Mouse (Mus musculus): Measurements from ENCODE around the gene Maneal. TPM values are rescaled to one million over a fixed set of nuclear protein-coding genes. Genes with fewer than 3 reads are reported as not detected.

Maneal gene
- polyA plus RNA-seq (2014; fragmentation: Illumina TruSeq; extraction: RNeasy Lipid Tissue Mini Kit (QIAGEN cat#74804); ENCODE audit: low read depth, low replicate concordance) = 2.3 TPM

DNA sequence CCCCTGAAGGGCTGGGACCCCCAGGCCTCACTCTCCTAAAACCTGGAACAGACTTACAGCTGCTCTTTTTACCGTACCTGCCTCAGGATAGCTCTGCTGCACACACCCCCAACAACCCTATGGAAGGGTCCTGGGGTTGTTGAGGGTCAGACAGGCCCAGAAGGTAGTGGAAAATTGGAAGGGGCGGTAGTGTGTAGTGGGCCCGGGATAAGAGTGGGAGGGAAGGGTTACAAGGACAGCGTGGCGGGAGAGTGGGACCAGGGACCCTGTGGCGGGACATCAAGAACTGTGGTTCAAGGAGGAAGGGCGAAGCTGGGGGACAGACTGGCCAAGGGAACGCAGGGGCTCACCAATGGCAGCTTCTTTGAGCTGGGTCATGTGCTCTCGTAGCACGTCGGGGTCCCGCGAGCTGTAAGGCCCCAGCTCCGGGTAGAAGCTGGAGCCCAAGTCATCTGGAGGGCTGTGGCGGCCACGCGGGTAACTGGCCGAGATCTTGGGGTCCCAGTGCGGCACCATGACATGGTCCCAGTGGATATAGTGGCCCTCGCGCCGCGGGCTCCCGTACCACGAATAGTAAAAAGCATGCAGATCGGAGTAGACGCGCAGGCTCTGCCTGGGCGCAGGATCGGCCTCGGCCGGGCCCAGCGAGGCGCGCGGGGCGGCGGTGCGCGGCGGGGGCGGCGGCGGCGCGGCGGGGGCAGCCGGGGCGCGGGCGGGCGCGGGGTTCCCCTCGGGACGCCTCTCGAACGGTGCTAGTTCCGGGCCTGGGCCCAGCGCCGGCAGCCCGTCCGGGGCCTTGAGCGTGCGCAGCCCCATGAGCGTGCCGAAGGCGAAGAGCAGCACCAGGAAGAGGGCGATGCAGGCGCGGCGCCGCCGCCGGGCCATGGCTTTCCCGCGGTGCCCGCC lies at the start of gene Maneal:
Maneal (minus strand) TSS at position 889 of the 906 bp plus-strand sequence.

DNA sequence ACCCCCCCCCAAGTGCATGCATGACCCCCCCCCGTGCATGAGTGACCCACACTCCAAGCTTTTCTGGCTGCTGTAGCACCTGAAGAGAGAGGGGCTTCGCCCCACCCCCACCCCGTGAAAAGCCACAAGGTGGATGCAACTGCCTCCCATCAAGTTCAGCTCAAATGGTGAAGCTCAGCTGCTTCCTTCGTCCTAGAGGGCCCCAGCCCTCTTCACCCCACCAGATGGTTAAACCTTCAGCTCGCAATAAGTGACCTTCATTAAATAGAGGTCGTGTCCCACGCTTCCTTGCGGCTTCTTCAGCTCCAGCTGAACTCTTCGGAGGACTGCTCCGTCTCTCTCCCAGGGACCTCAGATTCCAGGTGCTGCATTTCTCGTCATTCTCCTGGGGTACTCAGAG lies 18.6 kb upstream of the Maneal start, which contains the start of gene Epha10:
Epha10 (plus strand) TSS at position 301 of the 400 bp plus-strand sequence.

DNA sequence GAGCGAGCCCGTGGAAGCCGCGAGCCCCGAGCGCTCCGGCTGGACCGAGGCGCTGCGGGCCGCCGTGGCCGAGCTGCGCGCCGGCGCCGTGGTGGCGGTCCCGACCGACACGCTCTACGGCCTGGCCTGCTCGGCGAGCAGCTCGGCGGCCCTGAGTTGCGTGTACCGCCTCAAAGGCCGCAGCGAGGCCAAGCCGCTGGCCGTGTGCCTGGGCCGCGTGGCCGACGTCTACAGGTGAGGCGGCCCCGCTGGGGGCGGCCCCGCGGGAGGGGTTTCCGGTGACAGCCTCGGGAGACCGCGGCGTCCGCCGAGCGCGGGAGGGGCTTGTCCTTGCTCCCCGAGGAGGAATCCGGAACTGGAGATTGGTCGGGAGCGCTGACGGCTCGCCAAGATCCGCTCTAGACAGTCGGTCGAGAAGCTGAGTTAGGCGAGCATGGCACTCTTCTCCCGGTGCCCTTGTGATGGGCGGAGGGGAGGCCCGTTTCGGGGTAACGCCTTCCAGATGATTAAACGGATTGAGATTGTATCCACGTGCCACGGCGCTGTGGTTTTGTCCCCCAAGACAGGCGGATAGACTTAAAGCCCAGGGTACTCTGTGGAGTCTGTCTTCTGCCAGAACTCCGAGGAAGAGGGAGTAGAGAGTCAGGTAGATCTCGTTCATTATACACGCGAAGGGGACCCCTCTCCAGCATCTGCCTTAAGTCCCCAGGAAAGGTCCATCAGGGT lies 10.9 kb downstream of the Maneal start, which contains the start of gene 1110065P20Rik:
1110065P20Rik (minus strand) TSS at position 264 of the 726 bp plus-strand sequence.

DNA sequence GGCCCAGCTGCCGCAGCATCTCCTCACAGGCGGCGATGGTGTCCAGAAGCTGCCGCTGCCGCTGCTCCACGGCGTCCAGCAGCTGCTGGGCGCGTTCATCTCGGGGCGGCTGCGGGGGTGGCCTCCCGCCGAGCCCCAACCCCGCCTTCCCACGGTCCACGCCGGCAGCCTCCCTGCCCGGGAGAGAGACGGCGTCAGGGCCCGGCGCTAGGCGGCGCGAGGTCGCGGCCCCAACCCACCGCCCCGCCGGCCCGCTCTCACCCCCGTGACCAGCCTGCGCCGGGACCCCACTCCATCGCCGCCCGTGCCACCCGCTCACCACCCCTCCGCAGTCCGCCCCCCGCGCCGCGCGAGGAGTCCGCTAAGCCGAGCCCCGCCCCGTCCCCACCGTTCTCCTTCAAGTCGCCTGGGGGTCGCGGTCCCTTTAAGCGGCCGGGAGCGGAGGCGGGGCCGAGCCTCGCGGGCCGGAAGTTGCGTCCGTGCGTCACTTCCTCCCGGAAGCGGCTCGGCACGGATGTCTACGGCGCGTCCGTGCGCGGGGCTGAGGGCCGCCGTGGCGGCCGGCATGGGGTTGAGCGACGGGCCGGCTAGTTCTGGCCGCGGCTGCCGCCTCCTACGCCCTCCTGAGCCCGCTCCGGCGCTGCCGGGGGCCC lies 11.6 kb downstream of the Maneal start, which contains the start of gene Yrdc:
Yrdc (plus strand) TSS at position 419 of the 653 bp plus-strand sequence.

Other genes with a start within 250 kb of the Maneal start
- gene Pou3f1, start 205.4 kb downstream of the Maneal start, polyA plus RNA-seq (2014; fragmentation: Illumina TruSeq; extraction: RNeasy Lipid Tissue Mini Kit (QIAGEN cat#74804); ENCODE audit: low read depth, low replicate concordance) = not detected
- gene Utp11, start 168.6 kb downstream of the Maneal start, polyA plus RNA-seq (2014; fragmentation: Illumina TruSeq; extraction: RNeasy Lipid Tissue Mini Kit (QIAGEN cat#74804); ENCODE audit: low read depth, low replicate concordance) = 64.4 TPM
- 0.58 TPM for gene Fhl3, start 161.5 kb downstream of the Maneal start, polyA plus RNA-seq (2014; fragmentation: Illumina TruSeq; extraction: RNeasy Lipid Tissue Mini Kit (QIAGEN cat#74804); ENCODE audit: low read depth, low replicate concordance)
- 31.5 TPM for gene Sf3a3, start 147.4 kb downstream of the Maneal start, polyA plus RNA-seq (2014; fragmentation: Illumina TruSeq; extraction: RNeasy Lipid Tissue Mini Kit (QIAGEN cat#74804); ENCODE audit: low read depth, low replicate concordance)
- 12.0 TPM for gene Inpp5b, start 120.3 kb downstream of the Maneal start, polyA plus RNA-seq (2014; fragmentation: Illumina TruSeq; extraction: RNeasy Lipid Tissue Mini Kit (QIAGEN cat#74804); ENCODE audit: low read depth, low replicate concordance)
- gene Mtf1, start 60.1 kb downstream of the Maneal start, polyA plus RNA-seq (2014; fragmentation: Illumina TruSeq; extraction: RNeasy Lipid Tissue Mini Kit (QIAGEN cat#74804); ENCODE audit: low read depth, low replicate concordance) = 11.6 TPM
- gene Yrdc, start 11.5 kb downstream of the Maneal start, polyA plus RNA-seq (2014; fragmentation: Illumina TruSeq; extraction: RNeasy Lipid Tissue Mini Kit (QIAGEN cat#74804); ENCODE audit: low read depth, low replicate concordance) = 37.0 TPM
- 2.3 TPM for gene 1110065P20Rik, start 11.0 kb downstream of the Maneal start, polyA plus RNA-seq (2014; fragmentation: Illumina TruSeq; extraction: RNeasy Lipid Tissue Mini Kit (QIAGEN cat#74804); ENCODE audit: low read depth, low replicate concordance)
- 0.12 TPM for gene Epha10, start 18.7 kb upstream of the Maneal start, polyA plus RNA-seq (2014; fragmentation: Illumina TruSeq; extraction: RNeasy Lipid Tissue Mini Kit (QIAGEN cat#74804); ENCODE audit: low read depth, low replicate concordance)
- gene 9930104L06Rik, start 74.9 kb upstream of the Maneal start, polyA plus RNA-seq (2014; fragmentation: Illumina TruSeq; extraction: RNeasy Lipid Tissue Mini Kit (QIAGEN cat#74804); ENCODE audit: low read depth, low replicate concordance) = 7.6 TPM
- gene Cdca8, start 77.1 kb upstream of the Maneal start, polyA plus RNA-seq (2014; fragmentation: Illumina TruSeq; extraction: RNeasy Lipid Tissue Mini Kit (QIAGEN cat#74804); ENCODE audit: low read depth, low replicate concordance) = 9.7 TPM
- 1.8 TPM for gene Rspo1, start 124.3 kb upstream of the Maneal start, polyA plus RNA-seq (2014; fragmentation: Illumina TruSeq; extraction: RNeasy Lipid Tissue Mini Kit (QIAGEN cat#74804); ENCODE audit: low read depth, low replicate concordance)
- gene Gnl2, start 154.4 kb upstream of the Maneal start, polyA plus RNA-seq (2014; fragmentation: Illumina TruSeq; extraction: RNeasy Lipid Tissue Mini Kit (QIAGEN cat#74804); ENCODE audit: low read depth, low replicate concordance) = 60.3 TPM
- not detected for gene Dnali1, start 203.5 kb upstream of the Maneal start, polyA plus RNA-seq (2014; fragmentation: Illumina TruSeq; extraction: RNeasy Lipid Tissue Mini Kit (QIAGEN cat#74804); ENCODE audit: low read depth, low replicate concordance)
- gene Snip1, start 204.5 kb upstream of the Maneal start, polyA plus RNA-seq (2014; fragmentation: Illumina TruSeq; extraction: RNeasy Lipid Tissue Mini Kit (QIAGEN cat#74804); ENCODE audit: low read depth, low replicate concordance) = 14.4 TPM
- gene Meaf6, start 223.0 kb upstream of the Maneal start, polyA plus RNA-seq (2014; fragmentation: Illumina TruSeq; extraction: RNeasy Lipid Tissue Mini Kit (QIAGEN cat#74804); ENCODE audit: low read depth, low replicate concordance) = 22.6 TPM